Mouse (Mus musculus): ENCODE results near the gene Slc38a6. TPM values are rescaled to one million over a fixed set of nuclear protein-coding genes. Genes with fewer than 3 reads are reported as not detected.
A peak's percentile ranks its signal among the peaks of the same experiment; 100 is the strongest.

Slc38a6 gene
- polyA plus RNA-seq (2012; rRNA removed) = 37.6 and 47.3 TPM in 2 replicates
- polyA plus RNA-seq (2014; fragmentation: Nextera tagmentation; extraction: Ambion mirVana) = 13.1 and 17.2 TPM in 2 replicates

DNA sequence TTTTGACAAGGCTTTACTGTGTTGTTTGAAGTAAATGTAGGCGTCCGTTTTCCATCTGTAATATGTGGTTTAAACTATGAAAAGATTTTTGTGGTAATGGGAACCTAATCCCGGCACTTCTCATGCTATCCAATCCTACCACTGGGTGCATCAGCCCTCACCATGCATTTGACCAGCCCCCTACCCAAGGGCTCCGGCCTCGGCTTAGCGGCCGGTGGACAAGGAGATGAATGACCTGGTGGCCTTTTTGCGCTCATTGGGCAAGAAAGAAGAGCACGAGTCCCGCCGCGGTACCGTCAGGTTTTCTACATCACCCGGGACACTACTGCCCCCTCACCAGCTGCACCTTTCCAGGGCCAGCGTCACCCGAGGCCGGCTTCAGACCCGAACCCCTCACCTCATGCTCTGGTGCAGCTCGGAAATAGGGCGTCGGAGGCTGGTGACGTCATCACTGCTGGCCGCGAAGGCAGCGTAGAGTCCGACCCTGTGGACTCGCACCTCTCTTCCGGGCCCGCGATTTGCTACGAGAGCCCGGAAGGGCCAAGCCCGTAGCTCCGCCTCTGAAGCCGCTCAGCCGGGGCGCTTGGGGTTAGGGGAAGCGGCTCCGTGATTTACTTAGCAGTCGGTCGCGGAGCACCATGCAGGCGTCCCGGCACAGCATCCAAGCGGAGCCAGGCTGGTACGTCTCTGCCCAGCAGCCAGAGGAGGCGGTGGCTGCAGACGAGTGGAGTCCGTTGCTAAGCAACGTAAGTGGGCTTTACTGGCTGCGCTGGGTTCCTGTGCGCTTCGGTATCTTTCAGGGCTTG lies at the start of gene Slc38a6, which contains the start of gene Trmt5:
Gene Slc38a6 (plus strand): TSS at position 493 of the 806 bp plus-strand sequence.
Gene Trmt5 (minus strand): TSS at position 424 of the 806 bp plus-strand sequence.
- Histone ChIP-seq H3K9ac (ENCODE audit: low read depth, low read length, severe bottlenecking) (peak within 1 kb of the TSS; percentile 83), H3K4me1 (ENCODE audit: control insufficient read depth, insufficient read depth, low read length) (peaks cover 14% of the 10 kb centered on the region; the same call in 1 of the 2 replicates), H3K36me3 (ENCODE audit: control insufficient read depth, insufficient read depth, low read length) (peaks cover 7% of the 10 kb centered on the region), H3K4me2 (replicated peaks; ENCODE audit: low read depth, low read length, severe bottlenecking) (peak within 1 kb of the TSS; percentile 79), H3K27ac (replicated peaks; ENCODE audit: low read depth, low read length) (peak within 1 kb of the TSS; percentile 80), H3K27me3 (ENCODE audit: control insufficient read depth, insufficient read depth, low read length) (no peaks in the 10 kb centered on the region), H3K4me3 (replicated peaks; ENCODE audit: low read length) (peak within 1 kb of the TSS; percentile 81), H3K9me3 (ENCODE audit: control insufficient read depth, low read length) (no peaks in the 10 kb centered on the region)
- 2% methylated on average over 53 of the region's 53 CpGs for WGBS
- ATAC-seq (ENCODE audit: low FRiP score, low read depth) (peak; percentile 95), DNase-seq (ENCODE audit: low spot score) (peak; percentile 96)
- TF ChIP-seq POLR2A (IDR thresholded peaks at IDR 0.05; ENCODE audit: borderline replicate concordance, extremely low read depth, insufficient read depth, insufficient read length) = 0 out of 2 replicates have a peak, but pooled peaks have one; percentile 54

DNA sequence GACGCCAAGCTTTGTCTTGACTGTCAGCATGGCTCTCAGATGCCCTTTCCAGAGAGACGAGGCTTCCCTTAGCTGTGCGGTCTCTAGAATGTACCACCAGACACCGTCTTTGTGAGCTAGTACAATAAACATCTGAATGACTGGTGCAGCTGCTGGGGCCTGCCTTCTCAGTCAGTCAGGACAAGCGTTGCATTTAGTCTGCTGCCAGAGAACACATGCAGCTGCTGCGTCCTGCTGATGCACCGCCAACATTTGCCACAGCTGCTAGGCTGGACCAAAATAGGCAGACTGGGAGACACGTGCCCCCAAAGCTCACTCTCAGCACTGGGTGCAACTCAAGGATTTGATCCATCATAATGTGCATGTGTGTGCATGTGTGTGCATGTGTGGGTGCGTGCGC lies 44.6 kb upstream of the Slc38a6 start:
- Histone ChIP-seq H3K9me3 (ENCODE audit: control insufficient read depth, low read length) (no peaks in the 10 kb centered on the region), H3K4me1 (ENCODE audit: control insufficient read depth, insufficient read depth, low read length) (peaks cover 9% of the 10 kb centered on the region; the same call in 1 of the 2 replicates), H3K27ac (replicated peaks; ENCODE audit: low read depth, low read length) (no peak overlapping the region), H3K4me3 (replicated peaks; ENCODE audit: low read length) (no peak overlapping the region), H3K27me3 (ENCODE audit: control insufficient read depth, insufficient read depth, low read length) (no peaks in the 10 kb centered on the region), H3K36me3 (ENCODE audit: control insufficient read depth, insufficient read depth, low read length) (no peaks in the 10 kb centered on the region), H3K4me2 (replicated peaks; ENCODE audit: low read depth, low read length, severe bottlenecking) (no peak overlapping the region), H3K9ac (ENCODE audit: low read depth, low read length, severe bottlenecking) (no peak overlapping the region)
- ATAC-seq (ENCODE audit: low FRiP score, low read depth) = peak; percentile 91
- whole genome bisulfite sequencing = 54% methylated on average over 10 of the region's 10 CpGs
- peak; percentile 79 for DNase-seq (ENCODE audit: low spot score)
- TF ChIP-seq POLR2A (IDR thresholded peaks at IDR 0.05; ENCODE audit: borderline replicate concordance, extremely low read depth, insufficient read depth, insufficient read length) = no peak

DNA sequence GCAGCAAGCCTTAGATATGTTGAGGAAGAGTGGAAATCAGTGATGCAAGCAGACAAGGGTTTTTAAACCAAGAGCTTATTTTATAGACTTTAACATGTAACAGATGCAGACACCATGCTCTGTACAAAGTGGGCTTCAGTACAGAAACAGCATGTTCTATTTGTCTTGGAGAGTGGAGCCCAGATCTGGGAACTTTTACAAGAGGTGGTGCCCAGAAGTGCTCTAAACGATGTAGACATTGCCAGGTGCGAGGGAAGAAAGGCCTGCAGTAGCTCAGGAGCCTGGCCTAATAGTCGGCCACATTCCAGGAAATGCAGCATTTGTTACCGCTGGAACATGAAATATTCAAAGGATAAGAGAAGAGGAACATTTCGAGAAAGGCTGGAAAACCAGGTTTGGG lies 40.9 kb upstream of the Slc38a6 start:
- TF ChIP-seq POLR2A (IDR thresholded peaks at IDR 0.05; ENCODE audit: borderline replicate concordance, extremely low read depth, insufficient read depth, insufficient read length) = no peak
- Histone ChIP-seq H3K36me3 (ENCODE audit: control insufficient read depth, insufficient read depth, low read length) (no peaks in the 10 kb centered on the region), H3K27ac (replicated peaks; ENCODE audit: low read depth, low read length) (no peak overlapping the region), H3K4me3 (replicated peaks; ENCODE audit: low read length) (no peak overlapping the region), H3K9ac (ENCODE audit: low read depth, low read length, severe bottlenecking) (no peak overlapping the region), H3K9me3 (ENCODE audit: control insufficient read depth, low read length) (no peaks in the 10 kb centered on the region), H3K4me2 (replicated peaks; ENCODE audit: low read depth, low read length, severe bottlenecking) (no peak overlapping the region), H3K27me3 (ENCODE audit: control insufficient read depth, insufficient read depth, low read length) (no peaks in the 10 kb centered on the region), H3K4me1 (ENCODE audit: control insufficient read depth, insufficient read depth, low read length) (peaks cover 9% of the 10 kb centered on the region; the same call in 1 of the 2 replicates)
- ATAC-seq (ENCODE audit: low FRiP score, low read depth) (no peak), DNase-seq (ENCODE audit: low spot score) (peak; percentile 57)
- 25% methylated on average over 5 of the region's 5 CpGs for WGBS

DNA sequence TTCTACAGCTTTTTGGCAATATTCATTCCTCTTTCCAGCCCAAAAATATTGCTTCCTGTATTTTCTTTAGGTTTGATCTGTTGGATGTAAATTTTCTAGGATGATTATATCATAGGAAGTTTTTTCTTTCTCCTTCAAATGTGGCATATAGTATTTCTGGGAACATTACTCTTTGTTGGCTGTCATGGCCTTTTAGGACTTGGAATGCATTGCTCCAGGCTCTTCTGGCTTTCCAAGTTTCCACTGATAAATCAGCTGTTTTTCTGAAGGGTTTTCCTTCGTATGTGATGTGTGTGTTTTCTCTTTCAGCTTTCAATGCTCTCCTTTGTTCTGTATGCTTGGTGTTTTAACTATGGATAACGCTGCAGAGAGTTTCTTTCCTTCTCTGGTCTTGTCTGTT lies 31.6 kb upstream of the Slc38a6 start:
- Histone ChIP-seq H3K36me3 (ENCODE audit: control insufficient read depth, insufficient read depth, low read length) (no peaks in the 10 kb centered on the region), H3K4me1 (ENCODE audit: control insufficient read depth, insufficient read depth, low read length) (no peaks in the 10 kb centered on the region), H3K9me3 (ENCODE audit: control insufficient read depth, low read length) (no peaks in the 10 kb centered on the region), H3K9ac (ENCODE audit: low read depth, low read length, severe bottlenecking) (no peak overlapping the region), H3K27ac (replicated peaks; ENCODE audit: low read depth, low read length) (no peak overlapping the region), H3K4me2 (replicated peaks; ENCODE audit: low read depth, low read length, severe bottlenecking) (no peak overlapping the region), H3K4me3 (replicated peaks; ENCODE audit: low read length) (no peak overlapping the region), H3K27me3 (ENCODE audit: control insufficient read depth, insufficient read depth, low read length) (no peaks in the 10 kb centered on the region)
- DNase-seq (ENCODE audit: low spot score) (no peak), ATAC-seq (ENCODE audit: low FRiP score, low read depth) (no peak)
- WGBS = 55% methylated on average over 2 of the region's 2 CpGs
- no peak for TF ChIP-seq POLR2A (IDR thresholded peaks at IDR 0.05; ENCODE audit: borderline replicate concordance, extremely low read depth, insufficient read depth, insufficient read length)

DNA sequence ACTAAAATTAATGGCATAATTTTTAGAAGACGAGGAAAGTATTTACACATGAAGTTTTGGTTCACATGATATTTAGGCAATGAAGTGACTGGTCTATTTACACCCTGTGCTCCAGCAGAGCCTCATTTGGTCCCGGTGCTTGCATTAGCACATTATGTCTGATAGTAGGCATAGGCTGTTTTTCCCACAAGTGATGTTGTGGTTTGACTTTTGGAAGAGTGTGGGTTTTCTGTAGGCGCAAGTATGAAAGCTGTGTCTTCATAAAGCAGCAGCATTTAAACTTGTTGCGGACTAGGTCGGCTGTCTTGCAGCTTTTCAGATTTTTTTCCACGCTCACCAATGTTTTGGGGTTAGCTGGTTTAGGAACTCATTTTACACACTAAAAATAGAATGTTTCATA lies 27.3 kb upstream of the Slc38a6 start:
- no peak overlapping the region for H3K27ac ChIP-seq (replicated peaks; ENCODE audit: low read depth, low read length)
- H3K36me3 ChIP-seq (ENCODE audit: control insufficient read depth, insufficient read depth, low read length) = no peaks in the 10 kb centered on the region
- no peaks in the 10 kb centered on the region for H3K4me1 ChIP-seq (ENCODE audit: control insufficient read depth, insufficient read depth, low read length)
- H3K9me3 ChIP-seq (ENCODE audit: control insufficient read depth, low read length) = peaks cover 10% of the 10 kb centered on the region; the same call in 1 of the 2 replicates
- no peaks in the 10 kb centered on the region for H3K27me3 ChIP-seq (ENCODE audit: control insufficient read depth, insufficient read depth, low read length)
- no peak overlapping the region for H3K4me2 ChIP-seq (replicated peaks; ENCODE audit: low read depth, low read length, severe bottlenecking)
- no peak for TF ChIP-seq POLR2A (IDR thresholded peaks at IDR 0.05; ENCODE audit: borderline replicate concordance, extremely low read depth, insufficient read depth, insufficient read length)
- no peak overlapping the region for H3K4me3 ChIP-seq (replicated peaks; ENCODE audit: low read length)
- DNase-seq (ENCODE audit: low spot score) (no peak), ATAC-seq (ENCODE audit: low FRiP score, low read depth) (no peak)
- WGBS = 85% methylated on average over 6 of the region's 6 CpGs
- no peak overlapping the region for H3K9ac ChIP-seq (ENCODE audit: low read depth, low read length, severe bottlenecking)
